Mouse (Mus musculus): Measurements from ENCODE around the gene Faap24. TPM values are rescaled to one million over a fixed set of nuclear protein-coding genes. Genes with fewer than 3 reads are reported as not detected.

Faap24 gene
- total RNA-seq (2023), result 10 to 100 TPM in 1 of 2 experiments, 1 to 10 TPM in 1; 9.2 to 11.8 TPM

GRCm38 (mm10) chr7:35396542-35397168 lies at the start of gene Faap24, which contains the start of gene Cep89:
Gene Faap24 (minus strand): TSS chr7:35396836.
Gene Cep89 (plus strand): TSS chr7:35397035.

Other genes with a start within 250 kb of the Faap24 start
- gene Slc7a10, start 210.5 kb downstream of the Faap24 start, total RNA-seq (2023), result 1 to 10 TPM in 1 of 2 experiments, not detected in 1; 2.0 TPM
- gene Lrp3, start 181.3 kb downstream of the Faap24 start, total RNA-seq (2023), result not detected
- 10 to 100 TPM; 15.5 to 16.5 TPM for gene Gpatch1, start 78.4 kb downstream of the Faap24 start, total RNA-seq (2023)
- not detected for gene Rhpn2, start 62.7 kb downstream of the Faap24 start, total RNA-seq (2023)
- gene Cep89, start 199 bp upstream of the Faap24 start, total RNA-seq (2023), result 10 to 100 TPM; 10.4 to 13.3 TPM
- gene Slc7a9, start 52.0 kb upstream of the Faap24 start, total RNA-seq (2023), result not detected
- not detected for gene Tdrd12, start 140.9 kb upstream of the Faap24 start, total RNA-seq (2023)
- gene Nudt19, start 159.5 kb upstream of the Faap24 start, total RNA-seq (2023), result 10 to 100 TPM; 23.5 to 30.5 TPM
- gene Rgs9bp, start 188.7 kb upstream of the Faap24 start, total RNA-seq (2023), result under 1 TPM; 0.18 to 0.26 TPM
- 10 to 100 TPM; 45.3 to 61.6 TPM for gene Ankrd27, start 189.4 kb upstream of the Faap24 start, total RNA-seq (2023)